Mouse (Mus musculus): Measurements from ENCODE around the gene Hyal3. TPM values are rescaled to one million over a fixed set of nuclear protein-coding genes. Genes with fewer than 3 reads are reported as not detected.

The Hyal3 gene
- 1.7 and 2.0 TPM in 2 replicates for polyA plus RNA-seq (2012; rRNA removed)

DNA sequence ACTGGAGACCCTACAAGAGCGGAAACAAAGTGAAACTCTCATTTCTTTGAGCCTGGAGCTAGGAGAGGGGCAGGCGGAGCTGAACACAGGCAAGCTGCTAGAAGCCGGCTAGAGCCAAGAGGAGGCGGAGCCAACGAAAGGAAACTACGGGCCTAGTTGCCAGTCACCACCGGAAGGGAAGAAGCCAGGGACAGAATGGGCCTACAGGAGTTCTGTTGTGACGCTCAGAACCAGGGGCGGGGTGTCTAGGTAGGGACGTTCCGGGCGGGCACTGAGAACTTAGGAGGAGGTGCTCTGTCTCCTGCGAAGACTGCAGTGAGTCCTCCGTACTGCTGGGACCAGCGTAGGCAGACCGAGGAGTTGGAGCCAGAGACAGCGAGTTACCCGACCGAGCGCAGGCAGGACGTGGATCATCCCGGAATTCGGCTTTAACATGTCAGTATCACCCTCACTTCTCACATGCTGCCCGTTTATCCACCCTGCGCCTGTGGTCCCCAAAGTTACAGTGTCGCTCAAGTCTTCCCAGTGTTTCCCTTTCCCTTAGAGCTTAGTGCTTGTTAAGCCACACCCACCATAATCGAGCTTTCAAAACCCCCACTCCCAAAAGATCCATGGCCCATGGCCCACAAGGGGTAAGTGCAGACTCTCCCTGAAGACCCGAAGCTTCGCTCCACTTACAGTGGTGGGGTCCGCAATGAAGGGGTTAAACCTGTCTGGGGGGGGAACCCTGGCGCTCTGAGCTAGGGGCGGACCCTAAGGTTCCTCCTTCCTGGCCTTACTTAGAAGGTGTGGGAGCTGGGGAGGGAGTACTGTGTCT is at the start of gene Hyal3:
Gene Hyal3, plus strand, starts transcription at position 318 of the 817 bp plus-strand sequence.

DNA sequence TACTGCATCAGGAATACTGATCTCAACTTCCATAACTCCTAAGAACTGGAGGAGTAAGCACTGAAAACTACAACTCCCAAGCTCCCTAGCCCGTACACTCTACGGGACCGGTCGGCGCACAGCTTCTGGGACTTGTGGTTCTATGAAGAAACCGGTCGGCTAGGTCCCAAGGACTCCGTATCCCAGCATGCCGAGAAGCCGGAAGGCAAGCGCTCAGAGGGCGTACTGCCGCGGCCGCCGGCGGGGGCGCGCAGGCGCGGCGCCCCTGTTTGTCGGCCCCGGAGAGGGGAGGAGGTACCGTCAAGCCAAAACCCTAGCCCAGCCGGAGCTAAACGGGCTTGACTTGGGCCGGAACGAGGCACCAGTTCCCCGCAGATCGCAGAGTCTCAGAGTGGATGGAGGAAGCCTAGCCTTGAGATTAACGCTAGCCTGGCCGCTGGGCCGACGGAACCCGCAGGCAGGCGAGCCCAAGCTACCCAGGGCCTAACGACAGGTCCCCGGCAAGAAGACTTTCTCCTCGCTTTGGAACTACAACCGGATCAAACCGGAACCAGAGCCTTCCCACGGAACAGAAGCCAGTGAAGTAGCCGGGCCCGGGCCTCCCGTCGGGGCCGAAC is 46.7 kb upstream of the Hyal3 start, which contains the start of gene Tmem115:
Gene Tmem115, plus strand, starts transcription at position 155 of the 617 bp plus-strand sequence.

DNA sequence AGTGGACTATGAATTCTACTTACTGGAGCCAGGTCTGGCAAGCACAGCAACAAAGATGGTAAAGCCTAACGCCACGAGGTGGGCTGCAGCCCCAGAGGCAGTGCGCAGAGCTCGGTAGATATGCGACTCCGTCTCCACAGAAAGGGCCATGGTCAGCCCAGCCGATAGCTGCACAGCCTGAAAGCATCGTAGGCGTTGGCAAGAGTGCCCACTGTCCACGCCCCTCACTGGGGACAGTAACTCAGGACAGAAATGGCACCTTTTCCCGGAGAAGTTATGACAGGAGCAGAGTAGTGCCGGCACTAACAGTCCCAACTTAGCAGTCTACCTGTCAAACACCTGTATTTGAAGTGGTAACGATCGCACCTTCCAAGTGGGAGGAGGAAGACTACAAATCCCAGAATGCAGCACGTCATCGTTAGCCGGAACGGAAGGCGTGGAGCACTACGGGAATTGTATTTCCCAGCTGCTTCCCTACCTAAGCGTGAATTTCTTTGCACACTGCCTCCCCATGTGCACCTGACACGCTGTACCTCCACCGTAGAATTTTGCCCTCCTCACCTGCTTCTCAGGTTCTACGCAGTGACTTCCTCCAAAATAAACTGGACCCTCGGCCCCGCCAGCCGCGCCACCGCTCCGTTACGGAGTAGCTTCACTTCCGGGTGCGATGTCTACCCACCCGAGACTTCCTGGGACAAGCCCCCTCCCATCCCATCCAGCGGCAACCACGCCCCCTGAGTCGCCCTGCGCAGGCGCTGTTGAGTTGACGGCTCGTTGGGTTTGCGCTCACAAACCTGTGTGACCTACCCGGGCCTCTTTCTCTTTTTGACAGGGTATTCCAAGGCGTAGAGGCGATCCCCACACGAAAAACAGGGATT is 38.9 kb upstream of the Hyal3 start, which contains the start of the genes Cyb561d2 and Nprl2:
Gene Cyb561d2, minus strand, starts transcription at position 720 of the 878 bp plus-strand sequence.
Gene Nprl2, plus strand, starts transcription at position 753 of the 878 bp plus-strand sequence.

DNA sequence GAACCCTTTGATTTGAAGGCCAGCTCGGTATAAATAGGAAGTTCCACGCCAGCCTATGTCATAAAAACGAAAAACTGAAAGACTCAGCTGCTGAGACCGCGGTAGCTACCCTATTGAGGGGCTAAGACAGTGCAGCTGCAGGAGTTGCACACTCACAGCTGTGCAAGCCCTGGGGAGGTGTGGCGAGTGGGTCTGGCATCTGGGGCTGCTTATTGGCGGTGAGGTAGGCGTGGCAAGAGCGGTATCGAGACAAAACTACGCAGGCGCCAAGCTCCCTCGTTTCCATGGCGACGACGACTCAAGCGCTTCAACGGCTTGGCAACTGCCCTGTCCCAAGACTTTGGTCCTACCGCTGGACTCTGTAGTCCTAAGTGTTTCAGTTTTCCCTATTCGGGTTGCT is 33.6 kb upstream of the Hyal3 start, which contains the start of gene Zmynd10:
Gene Zmynd10, plus strand, starts transcription at position 273 of the 400 bp plus-strand sequence.

DNA sequence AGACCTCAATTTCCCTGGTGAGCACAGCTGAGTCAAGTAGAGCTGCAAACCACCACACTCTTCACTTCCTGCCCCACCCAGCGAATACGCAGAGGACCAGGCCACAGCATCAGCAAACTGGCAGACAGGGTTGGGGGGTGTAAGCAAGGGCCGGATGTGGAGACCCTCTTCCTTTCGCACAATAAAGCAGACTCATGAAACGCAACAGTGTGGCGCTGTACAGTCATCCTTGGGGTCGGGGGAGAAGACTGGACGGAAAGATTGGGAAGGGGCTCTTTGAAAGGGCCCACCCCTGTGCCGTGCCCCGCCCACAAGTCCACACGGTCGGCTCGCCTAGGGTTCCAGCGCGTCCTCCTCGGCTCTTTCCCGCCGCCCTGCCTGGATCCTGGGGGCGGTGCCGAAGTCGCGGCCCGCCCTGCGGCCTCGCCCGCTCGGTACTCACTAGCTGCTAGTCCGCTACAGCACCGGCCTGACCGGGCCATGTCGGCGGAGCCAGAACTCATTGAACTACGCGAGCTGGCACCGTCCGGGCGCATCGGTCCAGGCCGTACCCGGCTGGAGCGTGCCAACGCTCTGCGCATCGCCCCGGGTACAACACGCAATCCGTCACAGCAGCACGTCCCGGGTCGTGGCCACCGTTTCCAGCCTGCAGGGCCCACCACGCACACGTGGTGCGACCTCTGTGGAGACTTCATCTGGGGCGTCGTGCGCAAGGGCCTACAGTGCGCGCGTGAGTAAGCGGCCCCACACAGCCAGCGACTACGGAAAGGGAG is 29.3 kb upstream of the Hyal3 start, which contains the start of gene Rassf1:
Gene Rassf1, plus strand, starts transcription at position 439 of the 773 bp plus-strand sequence.

DNA sequence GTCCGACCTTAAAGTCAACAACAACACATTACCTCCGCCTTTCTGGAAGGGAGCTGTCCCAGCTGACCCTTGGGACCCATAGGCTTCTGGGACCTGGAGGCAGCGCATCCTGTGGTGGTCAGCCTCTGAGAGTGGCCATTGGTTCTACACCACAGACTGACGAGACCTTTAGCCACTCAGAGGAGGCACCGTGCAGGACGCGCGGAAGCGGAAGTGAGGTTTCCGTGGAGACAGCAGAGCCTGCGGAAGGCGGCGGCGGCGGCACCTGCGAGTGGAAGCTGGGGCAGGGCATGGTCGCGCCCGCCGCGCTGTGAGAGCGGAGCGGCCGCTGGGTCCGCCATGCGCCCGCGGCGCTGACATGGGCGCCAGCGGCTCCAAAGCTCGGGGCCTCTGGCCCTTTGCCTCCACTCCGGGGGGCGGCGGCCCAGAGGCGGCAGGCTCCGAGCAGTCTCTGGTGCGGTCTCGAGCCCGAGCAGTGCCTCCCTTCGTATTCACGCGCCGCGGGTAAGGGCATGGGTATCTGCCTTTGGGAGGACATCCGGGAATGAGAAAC is 17.5 kb upstream of the Hyal3 start, which contains the start of gene Tusc2:
Gene Tusc2, plus strand, starts transcription at position 227 of the 553 bp plus-strand sequence.

DNA sequence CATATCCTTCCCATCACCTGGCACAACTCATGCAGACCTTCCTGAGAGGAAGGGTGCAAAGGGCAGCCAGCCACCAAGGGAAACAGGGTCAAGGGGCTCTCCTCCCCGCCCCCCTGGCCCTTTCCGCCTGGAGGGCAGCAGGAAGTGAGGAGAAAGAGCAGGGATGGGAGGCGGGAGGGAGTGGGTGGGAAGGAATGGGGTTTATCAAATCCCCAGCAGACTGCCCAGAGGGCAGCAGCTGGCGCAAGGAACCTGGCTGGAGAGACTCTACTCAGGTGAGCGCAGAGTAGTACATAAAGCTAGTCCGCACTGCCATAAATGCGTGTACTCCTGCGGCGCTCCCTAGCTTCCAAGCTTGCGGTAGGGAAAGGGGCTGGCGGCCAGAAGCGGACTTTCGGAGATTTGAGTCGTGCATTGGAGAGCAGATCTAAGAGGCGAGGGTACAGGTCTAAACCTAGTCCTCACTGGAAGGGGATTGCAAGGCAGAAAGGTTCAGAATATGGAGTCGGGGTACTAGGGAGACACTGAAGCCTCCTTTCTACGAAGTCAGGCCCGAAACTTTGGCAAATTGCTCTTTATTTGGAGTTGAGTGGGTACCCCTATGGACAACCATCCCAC is 12.8 kb upstream of the Hyal3 start, which contains the start of gene Hyal2:
Gene Hyal2, plus strand, starts transcription at position 244 of the 618 bp plus-strand sequence.

DNA sequence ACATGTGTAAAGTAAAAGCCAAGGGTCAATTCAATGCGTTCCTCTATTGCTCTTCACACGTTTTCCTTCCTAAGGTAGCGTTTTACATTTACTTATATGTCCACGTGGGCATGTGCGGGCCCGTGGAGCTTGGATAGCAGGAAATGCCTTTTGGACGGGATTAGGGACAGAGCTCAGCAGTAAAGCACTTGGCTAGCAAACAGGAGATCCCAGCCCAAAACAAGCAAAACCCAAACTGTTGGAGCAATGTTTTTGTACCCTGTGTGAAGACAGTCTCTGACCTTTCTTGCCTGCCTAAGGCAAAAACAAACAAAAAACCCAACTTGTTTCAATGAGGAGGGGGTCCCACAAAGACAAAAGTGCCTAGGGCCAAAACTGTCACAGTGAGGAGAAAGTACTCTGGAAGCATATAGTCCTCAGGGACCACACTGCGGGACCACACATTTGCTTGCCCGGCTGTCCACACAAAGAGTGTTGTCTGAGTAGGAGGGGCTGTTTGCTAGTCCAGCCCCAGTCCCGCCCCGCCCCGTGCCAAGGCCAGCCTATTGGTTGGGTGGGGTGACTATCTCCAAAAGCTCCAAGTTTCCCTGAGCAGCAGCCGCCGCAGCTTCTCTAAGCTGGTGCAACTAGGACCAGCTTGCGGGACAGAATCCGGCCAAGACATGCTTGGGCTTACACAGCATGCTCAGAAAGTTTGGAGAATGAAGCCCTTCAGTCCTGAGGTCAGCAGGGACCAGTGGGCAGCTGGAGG is 4.1 kb upstream of the Hyal3 start, which contains the start of gene Hyal1:
Gene Hyal1, plus strand, starts transcription at position 571 of the 751 bp plus-strand sequence.

DNA sequence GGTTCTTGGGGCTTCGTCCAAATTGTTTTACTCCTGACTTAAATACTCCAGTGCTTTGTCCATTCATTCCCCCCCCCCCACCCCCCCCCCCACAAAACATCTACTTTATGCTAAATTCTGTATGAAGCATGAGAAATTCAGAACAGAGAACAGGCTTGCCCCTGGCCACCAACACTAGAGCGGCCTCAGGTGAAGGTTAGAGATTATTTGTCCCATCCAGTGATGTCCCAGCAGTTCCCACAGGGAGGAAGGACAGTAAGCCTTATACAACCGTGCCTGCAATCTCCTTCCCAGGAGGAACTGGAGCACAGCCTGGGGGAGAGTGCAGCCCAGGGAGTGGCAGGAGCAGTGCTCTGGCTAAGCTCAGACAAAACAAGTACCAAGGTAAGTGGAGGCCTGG is 2.0 kb upstream of the Hyal3 start, which contains the start of gene Naa80:
Gene Naa80, plus strand, starts transcription at position 301 of the 400 bp plus-strand sequence.

DNA sequence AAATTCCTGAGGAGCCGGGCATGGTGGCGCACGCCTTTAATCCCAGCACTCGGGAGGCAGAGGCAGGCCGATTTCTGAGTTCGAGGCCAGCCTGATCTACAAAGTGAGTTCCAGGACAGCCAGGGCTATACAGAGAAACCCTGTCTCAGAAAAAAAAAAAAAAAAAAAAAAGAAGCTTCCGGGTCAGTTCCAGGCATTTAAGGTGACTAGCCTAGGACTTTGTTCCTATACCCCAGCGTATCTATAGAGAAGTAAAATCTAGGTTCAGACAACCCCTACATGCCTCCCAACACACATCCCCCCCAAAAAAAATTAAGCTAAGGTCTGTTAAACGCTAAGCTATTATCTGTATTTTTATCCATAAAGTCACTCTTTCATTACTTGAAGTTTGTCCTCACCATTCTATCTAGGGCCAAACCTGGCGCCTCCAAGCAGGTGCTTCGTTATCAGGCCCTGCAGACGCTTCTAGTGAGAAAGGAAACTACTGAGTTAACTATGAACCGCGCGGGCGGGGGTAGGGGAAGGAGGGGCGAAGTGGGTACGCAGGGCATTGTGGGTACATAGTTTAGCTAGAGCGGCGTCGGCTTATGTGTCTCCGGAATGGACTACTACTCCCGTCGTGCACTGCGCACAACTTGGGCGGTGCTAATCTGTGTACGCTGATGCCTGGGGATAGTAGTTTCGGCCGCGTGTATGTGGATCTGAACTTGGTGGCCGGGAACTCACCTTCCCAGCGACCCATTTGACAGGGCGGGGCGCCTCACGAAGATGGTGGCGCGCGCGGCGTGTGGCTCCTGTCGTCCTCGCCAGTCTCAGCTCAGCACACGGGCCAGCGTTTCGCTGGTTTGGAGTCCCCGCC is 6.6 kb downstream of the Hyal3 start, which contains the start of gene Ifrd2:
Gene Ifrd2, plus strand, starts transcription at position 669 of the 859 bp plus-strand sequence.

DNA sequence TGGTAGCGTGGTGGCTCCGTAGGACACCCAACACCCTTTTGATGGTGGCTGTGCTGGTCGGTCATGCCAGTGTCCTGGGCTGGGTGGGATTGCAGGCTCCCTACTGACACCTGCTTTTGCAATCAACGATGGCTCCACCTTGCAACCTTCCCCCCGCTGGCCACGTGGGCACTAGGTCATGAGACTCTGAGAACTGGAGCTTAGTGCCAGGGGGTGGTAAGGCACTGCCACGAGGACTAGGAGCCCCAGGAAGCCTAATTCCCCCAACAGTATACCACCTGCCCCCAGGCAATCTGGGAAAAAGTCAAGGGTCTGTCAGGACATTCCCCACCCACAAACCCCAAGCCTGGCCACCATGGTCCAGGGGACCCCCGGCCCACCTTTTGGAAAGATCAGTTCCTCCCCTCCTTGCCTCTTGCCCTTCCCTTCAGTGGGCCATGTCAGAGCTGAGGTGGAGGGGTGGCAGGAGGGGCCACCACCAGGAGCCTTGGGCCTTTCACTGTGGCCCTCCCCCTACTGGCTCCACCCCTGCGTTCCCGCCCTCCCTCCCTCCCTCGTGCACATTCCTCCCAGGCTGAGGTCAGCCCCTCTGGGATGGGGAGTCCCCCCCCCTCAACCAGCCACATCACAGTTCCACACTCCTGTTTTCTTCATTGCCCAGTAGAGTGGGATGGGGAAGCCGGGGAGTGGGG is 28.3 kb downstream of the Hyal3 start, which contains the start of gene Sema3b:
Gene Sema3b, minus strand, starts transcription at position 489 of the 692 bp plus-strand sequence.

DNA sequence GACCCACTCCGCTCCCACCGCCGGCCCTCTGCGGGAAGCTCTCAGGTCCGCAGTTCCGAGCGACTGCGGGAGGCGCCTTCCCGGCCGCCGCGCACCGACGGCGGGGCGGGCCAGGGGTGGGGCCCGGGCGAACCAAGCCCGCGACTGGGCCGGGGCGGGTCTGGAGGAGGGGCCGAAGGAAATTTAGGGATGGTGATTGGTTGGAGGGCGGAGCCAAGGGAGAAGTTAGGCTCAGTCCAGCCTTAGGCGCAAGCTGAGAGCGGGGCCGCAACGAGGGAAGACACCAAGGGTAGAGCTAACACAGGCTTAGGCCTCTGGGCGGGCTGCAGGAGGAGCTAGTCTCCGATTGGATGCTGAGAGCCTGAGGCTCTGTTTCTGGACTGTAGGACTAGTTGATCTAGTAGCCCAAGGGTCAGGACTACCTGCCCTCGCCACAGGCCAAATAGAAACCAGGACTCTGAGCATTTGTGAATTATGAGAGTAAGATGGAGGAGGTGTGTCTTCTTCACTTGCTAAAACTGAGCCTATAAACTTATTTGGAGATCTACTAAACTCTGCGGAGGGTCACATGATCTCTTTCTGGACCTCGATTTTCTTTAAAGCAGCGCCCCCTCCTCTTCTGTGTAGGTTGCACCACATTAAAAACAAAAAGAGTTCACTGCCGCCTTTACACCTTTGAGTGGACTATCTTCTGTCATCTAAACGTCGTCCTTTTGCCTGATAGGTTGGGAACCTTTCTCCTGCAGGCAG is 54.8 kb downstream of the Hyal3 start, which contains the start of gene Gnai2:
Gene Gnai2, minus strand, starts transcription at position 89 of the 750 bp plus-strand sequence.

Other genes starting within 250 kb of the Hyal3 start
- 19.0 and 27.1 TPM in 2 replicates for gene Hemk1, start 242.5 kb upstream of the Hyal3 start, polyA plus RNA-seq (2012; rRNA removed)
- 0.86 and 1.1 TPM in 2 replicates for gene 6430571L13Rik, start 240.2 kb upstream of the Hyal3 start, polyA plus RNA-seq (2012; rRNA removed)
- gene Cacna2d2, start 181.2 kb upstream of the Hyal3 start, polyA plus RNA-seq (2012; rRNA removed): 4.9 and 5.3 TPM in 2 replicates
- 86.5 and 92.7 TPM in 2 replicates for gene Tmem115, start 46.9 kb upstream of the Hyal3 start, polyA plus RNA-seq (2012; rRNA removed)
- 70.4 and 85.0 TPM in 2 replicates for gene Cyb561d2, start 38.6 kb upstream of the Hyal3 start, polyA plus RNA-seq (2012; rRNA removed)
- gene Nprl2, start 38.6 kb upstream of the Hyal3 start, polyA plus RNA-seq (2012; rRNA removed): 31.6 and 40.4 TPM in 2 replicates
- gene Zmynd10, start 33.5 kb upstream of the Hyal3 start, polyA plus RNA-seq (2012; rRNA removed): 13.6 and 15.0 TPM in 2 replicates
- 40.1 and 43.3 TPM in 2 replicates for gene Rassf1, start 29.3 kb upstream of the Hyal3 start, polyA plus RNA-seq (2012; rRNA removed)
- gene Tusc2, start 17.6 kb upstream of the Hyal3 start, polyA plus RNA-seq (2012; rRNA removed): 74.2 and 84.8 TPM in 2 replicates
- 121 and 127 TPM in 2 replicates for gene Hyal2, start 12.9 kb upstream of the Hyal3 start, polyA plus RNA-seq (2012; rRNA removed)
- gene Hyal1, start 3.9 kb upstream of the Hyal3 start, polyA plus RNA-seq (2012; rRNA removed): 12.8 and 16.7 TPM in 2 replicates
- 97.2 and 99.9 TPM in 2 replicates for gene Naa80, start 1.9 kb upstream of the Hyal3 start, polyA plus RNA-seq (2012; rRNA removed)
- gene Ifrd2, start 6.8 kb downstream of the Hyal3 start, polyA plus RNA-seq (2012; rRNA removed): 62.0 and 68.5 TPM in 2 replicates
- gene Sema3b, start 28.4 kb downstream of the Hyal3 start, polyA plus RNA-seq (2012; rRNA removed): 33.8 and 37.7 TPM in 2 replicates
- gene Gnai2, start 54.5 kb downstream of the Hyal3 start, polyA plus RNA-seq (2012; rRNA removed): 769 and 826 TPM in 2 replicates
- gene Slc38a3, start 88.7 kb downstream of the Hyal3 start, polyA plus RNA-seq (2012; rRNA removed): 286 and 357 TPM in 2 replicates
- gene Gnat1, start 98.9 kb downstream of the Hyal3 start, polyA plus RNA-seq (2012; rRNA removed): 0.17 and 0.21 TPM in 2 replicates
- 123 and 153 TPM in 2 replicates for gene Sema3f, start 129.7 kb downstream of the Hyal3 start, polyA plus RNA-seq (2012; rRNA removed)
- gene Rbm5, start 190.2 kb downstream of the Hyal3 start, polyA plus RNA-seq (2012; rRNA removed): 69.0 and 96.6 TPM in 2 replicates

Data from ovary, adult 2 months (tissue).